Mouse (Mus musculus) embryonic fibroblast, embryonic 13.5 days (primary cell): ENCODE measurements around the gene Gm20431. TPM values are rescaled to one million over a fixed set of nuclear protein-coding genes. Genes with fewer than 3 reads are reported as not detected.
A peak's percentile ranks its signal among the peaks of the same experiment; 100 is the strongest.

Experiments
- H3K27ac ChIP-seq: 2 replicates; pipeline ENCODE4 v1.5.1; 2012; ENCODE audit warnings: low read length, control low read depth, inconsistent platforms; ENCODE audit not compliant: insufficient read depth
- H3K4me1 ChIP-seq: 2 replicates; pipeline ENCODE4 v1.6.1; 2011; ENCODE audit warnings: low read length; ENCODE audit not compliant: control insufficient read depth, insufficient read depth
- H3K4me3 ChIP-seq: 2 replicates; pipeline ENCODE4 v1.5.1; 2011; ENCODE audit warnings: mild to moderate bottlenecking, control low read depth, low read length; ENCODE audit not compliant: insufficient read depth
- CTCF ChIP-seq: IDR thresholded peaks from 2 replicates; pipeline ENCODE4 v1.5.1; 2011; ENCODE audit warnings: mild to moderate bottlenecking, control low read depth, low read length, moderate library complexity, borderline replicate concordance; ENCODE audit not compliant: insufficient read depth
- POLR2A ChIP-seq: IDR thresholded peaks from 2 replicates; pipeline ENCODE4 v1.6.1; 2011; ENCODE audit warnings: low read depth, mild to moderate bottlenecking, control low read depth, low read length, moderate library complexity
- polyA plus RNA-seq: library from polyadenylated mRNA; stranded (reverse); fragments of >200 nt; gene quantifications from 2 replicates; pipeline ENCODE4 v1.2.4, GENCODE M21; 2011; ENCODE audit warnings: low read depth; ENCODE audit not compliant: missing spikeins, insufficient read length

Gm20431 gene
- polyA plus RNA-seq, 1 experiment, result 17.3 TPM

DNA sequence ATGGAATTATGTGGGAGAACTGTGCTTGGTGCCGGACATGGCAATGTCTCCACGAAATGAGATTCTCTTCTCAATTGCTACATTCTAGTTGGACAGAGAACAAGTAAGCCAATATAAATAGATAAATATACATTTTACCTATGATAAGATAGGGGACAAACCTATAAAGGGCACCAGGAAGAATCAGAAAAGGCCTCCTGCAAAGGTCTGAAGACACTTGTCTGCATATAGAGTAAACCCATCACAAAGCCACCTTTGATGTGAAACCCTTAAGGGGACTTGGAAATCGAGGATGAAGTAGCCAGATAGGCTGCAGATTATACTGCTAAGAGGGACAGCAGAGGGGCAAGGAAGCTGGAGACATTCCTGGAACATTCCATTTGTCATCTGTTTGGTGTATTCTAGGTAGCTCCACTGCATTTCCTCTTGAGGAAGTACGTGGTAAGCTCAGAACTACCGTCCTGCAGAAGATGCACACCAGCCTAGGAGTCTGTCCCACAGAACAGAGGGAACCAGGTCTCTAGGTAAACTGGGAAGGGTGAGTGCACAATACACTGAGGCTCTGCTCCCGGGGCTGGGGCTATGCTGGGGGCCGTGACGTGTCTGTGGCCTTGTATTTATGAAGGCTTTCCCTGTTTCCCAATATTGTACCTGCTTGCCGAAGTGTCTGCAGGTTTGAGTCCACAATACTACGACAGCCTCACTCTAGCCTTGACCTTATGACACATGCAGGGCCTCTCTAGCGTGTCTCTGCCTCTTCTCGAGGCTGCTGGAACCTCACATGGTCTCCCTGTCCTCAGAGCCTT lies 28.4 kb downstream of the Gm20431 start:
- H3K27ac ChIP-seq, result peak overlapping the region; percentile 94
- peak overlapping the region; percentile 57 for H3K4me3 ChIP-seq

DNA sequence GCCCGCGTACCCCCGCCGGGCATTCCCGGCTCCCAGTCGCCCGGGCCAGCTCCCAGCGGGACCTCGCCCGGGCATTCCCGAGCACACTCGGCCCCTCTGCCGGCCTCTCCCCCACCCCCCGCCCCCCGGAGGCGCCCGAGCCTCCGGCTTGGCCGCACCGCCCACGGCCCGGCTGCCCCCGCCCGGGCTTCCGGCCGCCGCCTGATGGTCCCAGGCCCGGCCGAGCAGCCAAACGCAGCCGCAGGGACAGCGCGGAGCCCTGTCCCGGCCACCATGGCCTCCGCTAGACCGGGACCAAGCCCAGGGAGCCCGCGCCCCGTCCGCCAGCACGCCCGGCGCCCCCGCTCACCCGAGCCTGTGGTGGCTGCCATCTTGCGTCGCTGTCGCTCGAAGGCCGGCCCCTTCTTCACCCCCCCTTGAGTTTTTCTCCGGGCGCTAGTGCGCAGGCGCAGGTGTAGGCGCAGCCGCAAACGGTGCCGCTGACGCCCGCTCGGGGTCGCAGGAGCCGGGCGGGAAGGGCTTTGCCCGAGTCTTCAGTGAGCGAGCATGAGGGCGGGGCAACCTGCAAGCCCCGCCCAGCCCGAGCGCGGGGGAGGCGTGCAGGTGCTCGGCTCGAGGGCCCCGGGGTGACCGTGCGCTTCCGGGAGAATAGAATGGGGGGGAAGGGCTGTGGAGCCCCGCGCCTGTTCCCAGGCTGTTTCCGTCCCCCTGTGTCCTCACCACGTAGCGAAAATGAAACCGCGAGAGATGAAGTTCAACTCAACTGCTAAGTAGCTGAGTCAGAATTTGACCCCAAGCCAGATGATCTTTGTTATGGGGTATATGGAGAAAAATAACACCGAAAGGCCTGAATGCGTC lies 29.5 kb downstream of the Gm20431 start, which contains the start of gene Ube2v1:
Gene Ube2v1 (minus strand): TSS at position 505 of the 858 bp plus-strand sequence.
- H3K4me3 ChIP-seq, result peak within 1 kb of the TSS; percentile 95
- H3K27ac ChIP-seq, result peak within 1 kb of the TSS; percentile 94
- TF ChIP-seq CTCF, result no peak
- TF ChIP-seq POLR2A, result peak; percentile 48
- peaks cover 14% of the 10 kb centered on the region; the same call in 1 of the 2 replicates for H3K4me1 ChIP-seq

More for the DNA sequence above, 28.4 kb downstream of the Gm20431 start:
- TF ChIP-seq CTCF (no peak), POLR2A (peak; percentile 17; the same call in 1 of the 2 replicates)
- peaks cover 14% of the 10 kb centered on the region; the same call in 1 of the 2 replicates for H3K4me1 ChIP-seq

DNA sequence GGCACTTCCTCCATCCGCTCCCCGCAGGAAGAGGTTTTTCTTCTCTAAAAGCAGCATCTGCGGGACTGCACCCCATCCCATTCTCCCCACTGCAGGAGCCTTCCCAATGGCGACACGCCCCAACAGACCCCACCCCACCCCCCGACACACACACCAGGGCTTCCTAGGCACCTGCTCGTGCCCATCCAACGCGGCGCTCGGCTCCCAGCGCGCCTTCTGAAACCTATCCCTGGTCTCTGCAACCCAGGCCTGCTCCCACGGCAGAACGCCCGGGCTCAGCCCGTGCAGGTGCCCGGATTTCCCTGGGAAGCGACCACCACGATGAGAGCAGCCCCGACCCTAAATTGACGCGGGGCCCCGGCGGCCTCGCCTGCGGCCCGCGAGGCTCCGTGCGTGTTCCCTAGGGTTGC lies 30.1 kb downstream of the Gm20431 start:
- peaks cover 14% of the 10 kb centered on the region; the same call in 1 of the 2 replicates for H3K4me1 ChIP-seq
- peak overlapping the region; percentile 95 for H3K4me3 ChIP-seq
- TF ChIP-seq CTCF (no peak), POLR2A (0 out of 2 replicates have a peak, but pooled peaks have one; percentile 20)
- peak overlapping the region; percentile 53 for H3K27ac ChIP-seq

DNA sequence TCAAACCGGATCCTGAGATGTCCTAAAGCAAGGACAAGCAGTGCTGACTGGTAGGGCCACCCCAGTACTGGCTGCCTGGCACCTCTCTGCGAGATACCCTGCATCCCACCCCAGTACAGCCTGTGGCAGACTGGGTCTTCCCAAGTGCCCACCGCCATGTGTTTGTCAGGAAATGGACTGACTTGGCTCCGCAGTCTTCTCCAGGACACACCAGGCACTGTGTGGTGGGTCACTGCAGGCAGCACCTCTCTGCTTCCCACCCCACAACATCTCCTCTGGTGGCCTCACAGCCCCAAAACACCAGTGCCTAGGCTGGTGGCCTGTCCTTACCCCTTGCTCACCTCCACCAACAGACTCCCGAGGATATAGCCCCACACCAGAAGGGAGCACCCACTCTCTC lies 30.9 kb downstream of the Gm20431 start:
- no peak for TF ChIP-seq CTCF
- no peak for TF ChIP-seq POLR2A
- H3K27ac ChIP-seq, result no peak overlapping the region
- H3K4me3 ChIP-seq, result peak overlapping the region; percentile 95
- peaks cover 14% of the 10 kb centered on the region; the same call in 1 of the 2 replicates for H3K4me1 ChIP-seq

DNA sequence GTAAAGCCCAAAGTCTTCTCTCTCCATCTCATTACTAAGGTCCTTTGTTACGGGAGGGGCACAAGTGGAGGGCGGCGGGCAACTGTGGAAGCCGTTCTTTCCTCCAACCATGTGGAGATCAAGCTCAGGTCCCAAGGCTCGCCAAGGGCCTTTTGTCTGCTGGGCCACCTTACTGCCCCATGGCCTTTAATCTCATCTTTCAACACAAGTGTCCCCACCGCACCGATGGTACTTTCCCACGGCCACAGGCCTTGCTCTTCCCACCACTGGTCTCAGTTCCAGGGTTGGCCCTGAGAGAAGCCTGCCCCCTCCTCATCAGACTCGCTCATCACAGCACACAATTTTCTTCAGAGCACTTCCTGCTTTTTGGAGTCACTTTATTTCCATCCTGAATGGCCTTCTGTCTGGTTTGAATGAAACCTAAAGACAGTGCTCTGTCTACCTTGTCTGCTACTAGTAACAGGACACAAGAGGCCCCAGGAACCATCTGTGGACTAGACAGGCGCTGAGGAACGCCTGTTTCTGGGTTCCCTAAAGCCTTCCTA lies 31.6 kb downstream of the Gm20431 start:
- Histone ChIP-seq H3K27ac (no peak overlapping the region), H3K4me1 (peaks cover 14% of the 10 kb centered on the region; the same call in 1 of the 2 replicates), H3K4me3 (no peak overlapping the region)
- TF ChIP-seq POLR2A (no peak), CTCF (no peak)

DNA sequence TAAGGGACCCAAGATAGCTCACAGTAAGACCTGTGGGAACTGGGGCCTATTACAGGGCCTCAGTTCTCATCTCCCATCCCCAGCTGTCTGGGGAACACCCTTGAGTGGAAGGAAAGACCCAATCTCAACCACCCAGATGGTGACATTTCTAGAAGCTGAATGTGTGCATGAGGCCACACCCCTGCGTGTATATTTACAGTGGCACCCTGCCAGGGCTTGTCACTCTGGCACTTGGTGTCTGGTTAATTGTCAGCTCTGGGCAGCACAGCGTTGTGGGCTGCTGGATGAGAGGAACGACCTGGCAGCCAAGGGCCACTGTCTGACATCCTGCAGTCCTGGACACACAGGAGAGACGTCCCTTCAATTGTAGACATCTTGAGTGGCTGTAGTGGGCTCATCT lies 32.4 kb downstream of the Gm20431 start:
- no peak for TF ChIP-seq POLR2A
- Histone ChIP-seq H3K4me1 (peaks cover 14% of the 10 kb centered on the region; the same call in 1 of the 2 replicates), H3K4me3 (no peak overlapping the region), H3K27ac (no peak overlapping the region)

DNA sequence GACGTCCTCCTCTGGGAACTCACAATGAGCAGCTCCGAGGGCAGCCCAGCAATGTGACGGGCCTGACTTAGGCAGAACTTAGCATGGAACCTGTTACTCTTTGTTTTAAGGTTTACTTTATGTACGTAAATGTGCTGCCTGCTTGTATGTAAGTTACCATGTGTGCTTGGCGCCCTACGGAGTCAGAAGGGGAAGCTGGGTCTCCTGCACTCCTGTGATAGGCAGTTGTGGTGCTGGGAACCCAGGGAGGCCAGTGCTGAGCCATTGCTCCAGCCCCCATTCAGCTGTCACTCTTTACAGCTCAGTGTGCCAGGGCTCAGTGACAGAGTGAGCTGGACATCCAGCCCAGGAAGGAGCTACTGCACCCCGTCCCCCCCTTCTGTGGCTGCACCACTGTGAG lies 34.3 kb downstream of the Gm20431 start:
- TF ChIP-seq POLR2A, result no peak
- TF ChIP-seq CTCF, result no peak
- no peak overlapping the region for H3K27ac ChIP-seq
- H3K4me1 ChIP-seq, result peaks cover 10% of the 10 kb centered on the region; the same call in 1 of the 2 replicates
- H3K4me3 ChIP-seq, result no peak overlapping the region

DNA sequence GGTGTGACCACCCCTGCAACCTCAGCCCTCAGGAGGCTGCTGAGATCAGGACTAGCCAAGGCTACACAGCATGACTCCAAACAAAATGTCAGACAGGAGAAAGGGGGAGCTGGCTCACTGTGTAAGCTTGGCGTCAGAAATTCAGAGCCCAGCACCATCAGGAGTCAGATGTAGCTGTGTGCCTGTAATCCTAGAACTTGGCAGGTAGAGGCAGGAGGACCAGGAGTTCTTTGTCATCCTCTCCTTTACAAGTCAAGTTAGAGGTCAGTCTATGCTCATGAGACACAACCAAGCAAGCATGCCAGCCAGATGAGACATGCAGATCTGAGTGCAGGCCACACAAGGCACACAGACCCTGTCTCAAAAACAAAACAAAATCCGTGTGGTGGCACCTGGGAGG lies 35.6 kb downstream of the Gm20431 start:
- Histone ChIP-seq H3K4me1 (peaks cover 10% of the 10 kb centered on the region; the same call in 1 of the 2 replicates), H3K27ac (no peak overlapping the region), H3K4me3 (no peak overlapping the region)
- TF ChIP-seq CTCF, result no peak
- TF ChIP-seq POLR2A, result no peak

DNA sequence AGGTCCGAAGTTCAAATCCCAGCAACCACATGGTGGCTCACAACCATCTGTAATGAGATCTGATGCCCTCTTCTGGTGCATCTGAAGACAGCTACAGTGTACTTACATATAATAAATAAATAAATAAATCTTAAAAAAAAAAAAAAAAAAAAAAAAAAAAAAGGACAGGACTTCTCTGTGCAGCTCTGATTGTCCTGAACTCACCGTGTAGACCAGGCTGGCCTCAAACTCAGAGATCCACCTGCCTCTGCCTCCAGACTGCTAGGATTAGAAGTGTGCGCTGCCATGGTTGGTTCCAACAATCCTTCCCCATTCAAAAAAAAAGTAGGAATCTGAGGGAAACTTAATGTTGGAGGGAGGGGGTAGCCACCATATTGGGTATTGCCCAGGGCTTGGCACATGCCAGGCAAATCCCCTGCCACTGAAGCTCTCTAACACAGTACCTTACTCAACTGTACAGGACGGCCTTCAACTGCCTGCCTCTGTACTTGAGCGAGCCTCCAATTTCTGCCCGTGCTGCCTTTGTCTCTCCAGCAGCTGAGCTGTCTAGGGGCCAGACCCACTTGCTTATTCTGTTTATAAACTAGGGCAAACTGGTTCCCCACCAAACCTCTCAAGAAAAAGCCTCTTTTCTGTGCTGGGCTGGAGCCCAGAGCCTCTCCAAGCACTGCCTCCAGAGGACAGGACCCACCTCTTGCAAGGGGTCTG lies 36.8 kb downstream of the Gm20431 start:
- no peak for TF ChIP-seq POLR2A
- TF ChIP-seq CTCF, result no peak
- Histone ChIP-seq H3K4me3 (no peak overlapping the region), H3K27ac (no peak overlapping the region), H3K4me1 (peaks cover 6% of the 10 kb centered on the region)

DNA sequence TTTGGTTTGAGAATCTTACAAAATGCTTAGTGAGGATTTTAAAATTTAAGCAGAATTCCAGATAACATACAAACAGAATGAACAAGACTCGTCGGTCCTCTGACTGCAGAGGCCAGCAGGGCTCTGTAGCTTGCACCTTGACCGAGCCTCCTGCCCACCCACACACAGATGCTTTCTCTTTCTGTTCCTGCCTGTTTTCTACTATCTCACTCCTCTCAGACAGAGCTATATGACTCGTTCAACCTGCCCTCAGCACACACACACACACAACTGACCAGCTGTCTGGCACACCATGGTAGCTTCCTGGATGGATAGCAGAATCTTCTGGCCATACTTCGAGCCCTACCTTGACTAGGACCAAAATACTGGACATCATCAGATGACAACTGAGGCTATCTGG lies 38.3 kb downstream of the Gm20431 start:
- H3K4me1 ChIP-seq, result no peaks in the 10 kb centered on the region; the same call in none of the 2 replicates
- no peak overlapping the region for H3K4me3 ChIP-seq
- no peak for TF ChIP-seq CTCF
- no peak for TF ChIP-seq POLR2A
- no peak overlapping the region for H3K27ac ChIP-seq
